Mouse (Mus musculus) liver, embryonic 13.5 days (tissue): Measurements from ENCODE around the gene Nudt1. TPM values are rescaled to one million over a fixed set of nuclear protein-coding genes. Genes with fewer than 3 reads are reported as not detected.

ENCODE experiments used
- ATAC-seq: fragments of 200-750 bp; cut with Nextera tagmentation; 2 replicates; pipeline ENCODE4 v1.8.0; 2017; ENCODE audit warnings: low read depth, mild to moderate bottlenecking, moderate number of reproducible peaks, moderate library complexity
- DNase-seq: peaks from one replicate; pipeline ENCODE4 v3.0.0; 2022
- H3K27ac ChIP-seq: fragments of 300-500 bp; sonication (generic); 2 replicates; pipeline ENCODE4 v1.5.1; 2015; ENCODE audit warnings: moderate library complexity, mild to moderate bottlenecking, inconsistent platforms
- H3K27me3 ChIP-seq: fragments of 300-500 bp; sonication (generic); 2 replicates; pipeline ENCODE4 v1.6.1; 2015; ENCODE audit warnings: mild to moderate bottlenecking, inconsistent platforms
- H3K36me3 ChIP-seq: fragments of 300-500 bp; sonication (generic); 2 replicates; pipeline ENCODE4 v1.6.1; 2015; ENCODE audit warnings: mild to moderate bottlenecking, inconsistent platforms
- H3K4me1 ChIP-seq: fragments of 300-500 bp; sonication (generic); replicated peaks from 2 replicates; pipeline ENCODE4 v1.6.1; 2015; ENCODE audit warnings: inconsistent platforms
- H3K4me2 ChIP-seq: fragments of 300-500 bp; sonication (generic); 2 replicates; pipeline ENCODE4 v1.6.1; 2015; ENCODE audit warnings: inconsistent platforms, mild to moderate bottlenecking, moderate library complexity
- H3K4me3 ChIP-seq: fragments of 300-500 bp; sonication (generic); replicated peaks from 2 replicates; pipeline ENCODE4 v1.5.1; 2015; ENCODE audit warnings: mild to moderate bottlenecking, inconsistent platforms
- H3K9ac ChIP-seq: fragments of 300-500 bp; sonication (generic); 2 replicates; pipeline ENCODE4 v1.6.1; 2015; ENCODE audit warnings: mild to moderate bottlenecking, inconsistent platforms
- H3K9me3 ChIP-seq: fragments of 300-500 bp; sonication (generic); replicated peaks from 2 replicates; pipeline ENCODE4 v1.6.1; 2016; ENCODE audit warnings: inconsistent platforms
- WGBS: fragments of 180-500 bp; shearing (Covaris S2); methylation state at CpG from one replicate; pipeline ENCODE4 v1.1.7; 2015; ENCODE audit not compliant: insufficient replicate concordance; 5-methylcytosine and 5-hydroxymethylcytosine counted together
- polyA plus RNA-seq: library from polyadenylated mRNA; unstranded; fragments of >200 nt; fragmentation: Nextera tagmentation; extraction: Ambion mirVana; gene quantifications from 2 replicates; pipeline ENCODE4 v1.2.1, GENCODE M21; 2015

The Nudt1 gene
- polyA plus RNA-seq, 1 experiment from 2014 or later = 34.8 TPM

DNA sequence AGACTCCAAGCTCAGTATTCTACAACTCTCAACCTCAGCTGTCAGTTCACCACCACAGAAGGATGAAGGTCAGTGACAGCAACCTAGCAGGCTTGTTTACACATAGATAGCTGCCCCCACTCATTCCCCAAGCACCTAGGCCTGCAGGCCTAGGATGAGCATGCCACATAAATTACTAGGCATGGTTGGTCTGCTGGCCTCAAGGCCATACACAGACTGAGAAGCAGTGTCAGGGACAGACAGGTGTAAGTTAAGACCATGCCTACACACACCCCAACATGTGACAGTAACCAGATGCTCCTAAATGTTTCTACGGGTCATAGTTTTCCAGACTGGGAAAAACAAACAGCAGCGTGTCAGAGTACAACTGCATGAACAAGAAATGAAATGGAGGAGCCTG, 48.0 kb downstream of the Nudt1 start:
- Histone ChIP-seq H3K4me2 (no peak overlapping the region), H3K9me3 (no peaks in the 10 kb centered on the region), H3K27ac (peak overlapping the region; percentile 64), H3K9ac (no peak overlapping the region), H3K4me3 (no peak overlapping the region), H3K4me1 (peaks cover 48% of the 10 kb centered on the region), H3K27me3 (no peaks in the 10 kb centered on the region), H3K36me3 (no peaks in the 10 kb centered on the region; the same call in 1 of the 2 replicates)
- DNase-seq (no peak), ATAC-seq (peak; percentile 15; the same call in 1 of the 2 replicates)
- 64% methylated on average over 2 of the region's 2 CpGs for WGBS

- Histone ChIP-seq H3K36me3 (no peaks in the 10 kb centered on the region; the same call in 1 of the 2 replicates), H3K27ac (peak overlapping the region; percentile 5), H3K9ac (no peak overlapping the region), H3K4me3 (no peak overlapping the region), H3K4me1 (peaks cover 51% of the 10 kb centered on the region), H3K27me3 (no peaks in the 10 kb centered on the region), H3K9me3 (no peaks in the 10 kb centered on the region), H3K4me2 (no peak overlapping the region)
- no peak for DNase-seq
- ATAC-seq = peak; percentile 48
- 36% methylated on average over 6 of the region's 6 CpGs for WGBS
These were observed 49.2 kb downstream of the Nudt1 start for GRCm38 (mm10) chr5:140370446-140371254.

DNA sequence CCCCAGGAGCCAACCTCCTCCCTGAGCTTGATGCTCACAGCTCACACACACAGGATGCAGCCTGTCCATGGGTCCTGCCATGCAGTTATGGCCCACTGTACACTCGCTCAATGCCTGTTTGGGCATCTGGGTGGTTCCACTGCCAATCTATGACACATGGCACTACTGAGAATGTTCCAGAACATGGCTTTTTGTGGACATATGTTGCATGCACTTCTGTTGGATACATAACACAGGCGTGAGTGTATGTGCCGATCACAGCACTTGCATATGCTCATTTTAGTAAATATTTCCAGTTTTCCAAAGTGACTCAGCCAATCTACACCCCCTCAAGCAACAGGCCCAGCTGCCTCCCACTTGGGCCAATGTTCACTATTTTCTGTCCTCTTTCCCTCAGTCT, 50.2 kb downstream of the Nudt1 start:
- Histone ChIP-seq H3K9me3 (no peaks in the 10 kb centered on the region), H3K4me2 (no peak overlapping the region), H3K27me3 (no peaks in the 10 kb centered on the region), H3K27ac (no peak overlapping the region), H3K9ac (no peak overlapping the region), H3K4me3 (no peak overlapping the region), H3K36me3 (no peaks in the 10 kb centered on the region), H3K4me1 (peaks cover 51% of the 10 kb centered on the region)
- ATAC-seq (no peak), DNase-seq (no peak)
- WGBS = 78% methylated on average over 3 of the region's 3 CpGs

DNA sequence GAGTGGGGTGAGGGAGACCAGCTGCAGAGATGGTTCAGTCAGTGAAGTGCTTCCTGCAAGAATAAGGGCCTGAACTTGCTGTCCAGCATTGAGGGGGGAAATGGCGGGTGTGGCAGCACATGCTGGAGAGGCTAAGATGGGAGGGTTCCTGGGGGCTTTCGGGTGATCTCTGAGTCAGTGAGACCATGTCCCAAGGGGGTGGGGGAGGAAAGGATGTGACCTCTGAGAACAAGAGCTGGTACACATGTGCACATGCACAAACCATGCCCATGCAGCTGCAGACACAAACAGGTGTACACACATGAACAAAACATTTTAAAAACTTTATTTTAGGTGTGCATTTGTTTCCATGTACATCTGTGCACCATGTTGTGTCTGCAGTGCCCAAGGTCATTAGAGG, 52.3 kb downstream of the Nudt1 start:
- no peak for ATAC-seq
- Histone ChIP-seq H3K27me3 (no peaks in the 10 kb centered on the region), H3K9me3 (no peaks in the 10 kb centered on the region), H3K4me2 (no peak overlapping the region), H3K36me3 (no peaks in the 10 kb centered on the region), H3K9ac (no peak overlapping the region), H3K27ac (no peak overlapping the region), H3K4me1 (peaks cover 44% of the 10 kb centered on the region), H3K4me3 (no peak overlapping the region)
- DNase-seq = no peak
- WGBS = 49% methylated on average over 2 of the region's 2 CpGs

DNA sequence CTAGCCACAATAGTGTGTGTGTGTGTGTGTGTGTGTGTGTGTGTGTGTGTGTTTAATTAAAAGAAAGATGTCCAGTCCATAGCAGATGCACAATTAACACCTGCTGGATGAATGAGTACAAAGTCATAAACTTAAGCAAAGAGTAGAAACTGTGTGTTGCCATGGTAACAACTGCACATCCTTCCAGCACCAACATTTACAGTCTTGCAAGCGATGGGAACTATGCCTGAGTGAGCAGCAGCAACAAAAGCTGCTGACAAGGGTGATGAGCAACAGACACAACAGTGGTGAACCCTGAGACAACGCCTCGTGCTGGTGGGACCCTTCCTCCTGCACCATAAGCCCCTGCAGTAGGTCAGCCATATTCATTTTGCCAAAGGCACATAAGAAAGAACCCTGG, 52.8 kb downstream of the Nudt1 start:
- H3K4me1 ChIP-seq = peaks cover 42% of the 10 kb centered on the region
- no peak overlapping the region for H3K27ac ChIP-seq
- no peak overlapping the region for H3K9ac ChIP-seq
- DNase-seq (no peak), ATAC-seq (no peak)
- H3K36me3 ChIP-seq = no peaks in the 10 kb centered on the region
- WGBS = 62% methylated on average over 3 of the region's 3 CpGs
- H3K4me2 ChIP-seq = no peak overlapping the region
- no peaks in the 10 kb centered on the region for H3K27me3 ChIP-seq
- H3K4me3 ChIP-seq = no peak overlapping the region
- H3K9me3 ChIP-seq = no peaks in the 10 kb centered on the region

DNA sequence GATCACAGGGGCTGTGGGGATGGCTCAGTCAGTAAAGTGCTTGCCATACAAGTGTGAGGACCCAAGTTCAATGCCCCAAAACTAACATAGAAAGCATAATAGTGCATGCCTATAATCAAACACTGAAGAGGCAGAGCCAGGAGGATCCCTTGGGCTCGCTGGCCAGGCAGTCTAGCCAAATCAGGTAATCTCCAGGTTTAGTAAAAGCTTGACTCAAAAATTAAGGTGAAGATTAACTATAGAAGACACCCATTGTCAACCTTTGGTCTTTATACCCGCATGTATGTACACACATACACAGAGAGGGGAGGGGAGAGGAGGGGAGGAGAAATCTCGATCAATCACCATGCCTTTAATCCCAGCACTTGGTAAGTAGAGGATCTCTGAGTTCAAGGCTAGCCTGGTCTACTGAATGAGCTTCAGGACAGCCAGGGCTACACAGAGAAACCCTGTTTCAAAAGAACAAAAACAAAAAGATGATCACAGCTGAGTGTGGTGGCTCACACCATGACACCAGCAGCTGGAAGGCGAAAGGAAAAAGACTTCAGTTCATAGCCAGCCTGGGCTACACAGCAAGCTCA, 53.9 kb downstream of the Nudt1 start:
- Histone ChIP-seq H3K9ac (no peak overlapping the region), H3K4me1 (peaks cover 35% of the 10 kb centered on the region), H3K36me3 (no peaks in the 10 kb centered on the region), H3K27ac (no peak overlapping the region), H3K4me2 (no peak overlapping the region), H3K9me3 (no peaks in the 10 kb centered on the region), H3K27me3 (no peaks in the 10 kb centered on the region), H3K4me3 (no peak overlapping the region)
- no peak for DNase-seq
- no peak for ATAC-seq
- WGBS = 69% methylated on average over 4 of the region's 4 CpGs

GRCm38 (mm10) chr5:140378121-140378853, 56.8 kb downstream of the Nudt1 start:
- Histone ChIP-seq H3K9me3 (no peaks in the 10 kb centered on the region), H3K36me3 (no peaks in the 10 kb centered on the region), H3K4me2 (no peak overlapping the region), H3K27me3 (no peaks in the 10 kb centered on the region), H3K4me3 (no peak overlapping the region), H3K27ac (no peak overlapping the region), H3K4me1 (peaks cover 33% of the 10 kb centered on the region), H3K9ac (no peak overlapping the region)
- ATAC-seq = no peak
- WGBS = 63% methylated on average over 6 of the region's 6 CpGs
- no peak for DNase-seq

GRCm38 (mm10) chr5:140379299-140379698, 57.8 kb downstream of the Nudt1 start:
- ATAC-seq = no peak
- H3K27ac ChIP-seq = no peak overlapping the region
- 29% methylated on average over 6 of the region's 6 CpGs for WGBS
- H3K4me3 ChIP-seq = no peak overlapping the region
- H3K9ac ChIP-seq = no peak overlapping the region
- DNase-seq = no peak
- no peaks in the 10 kb centered on the region for H3K9me3 ChIP-seq
- no peaks in the 10 kb centered on the region for H3K36me3 ChIP-seq
- H3K4me2 ChIP-seq = no peak overlapping the region
- H3K4me1 ChIP-seq = peaks cover 38% of the 10 kb centered on the region
- H3K27me3 ChIP-seq = no peaks in the 10 kb centered on the region

GRCm38 (mm10) chr5:140381156-140381555, 59.7 kb downstream of the Nudt1 start:
- no peaks in the 10 kb centered on the region for H3K36me3 ChIP-seq
- H3K27ac ChIP-seq = no peak overlapping the region
- no peak for ATAC-seq
- H3K4me3 ChIP-seq = no peak overlapping the region
- no peak overlapping the region for H3K9ac ChIP-seq
- no peaks in the 10 kb centered on the region for H3K27me3 ChIP-seq
- DNase-seq = no peak
- WGBS = 79% methylated on average over 7 of the region's 7 CpGs
- no peaks in the 10 kb centered on the region for H3K9me3 ChIP-seq
- peaks cover 39% of the 10 kb centered on the region for H3K4me1 ChIP-seq
- H3K4me2 ChIP-seq = no peak overlapping the region

DNA sequence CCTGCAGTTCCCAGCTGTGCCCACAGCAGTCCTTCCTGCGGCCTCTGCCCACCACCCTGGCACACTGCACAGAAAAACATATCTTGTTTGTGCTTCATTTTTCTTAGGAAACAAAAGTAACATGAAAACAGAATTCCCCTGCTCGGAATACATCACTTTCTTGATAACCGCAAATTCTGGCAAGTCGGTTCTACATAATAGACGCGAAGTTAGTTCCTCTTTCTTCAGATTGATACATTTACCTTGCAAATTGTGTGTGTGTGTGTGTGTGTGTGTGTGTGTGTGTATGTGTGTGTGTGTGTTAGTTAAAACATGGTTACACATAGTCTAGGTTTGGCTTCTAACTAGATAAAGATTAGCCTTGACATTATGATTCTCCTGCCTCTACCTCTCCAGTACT, 61.2 kb downstream of the Nudt1 start:
- H3K4me1 ChIP-seq = peaks cover 51% of the 10 kb centered on the region
- no peaks in the 10 kb centered on the region for H3K9me3 ChIP-seq
- no peak overlapping the region for H3K27ac ChIP-seq
- no peaks in the 10 kb centered on the region for H3K27me3 ChIP-seq
- H3K4me3 ChIP-seq = no peak overlapping the region
- no peak for DNase-seq
- H3K9ac ChIP-seq = no peak overlapping the region
- no peak for ATAC-seq
- 69% methylated on average over 6 of the region's 6 CpGs for WGBS
- H3K36me3 ChIP-seq = no peaks in the 10 kb centered on the region
- H3K4me2 ChIP-seq = no peak overlapping the region

GRCm38 (mm10) chr5:140383559-140383958, 62.1 kb downstream of the Nudt1 start:
- Histone ChIP-seq H3K4me1 (peaks cover 59% of the 10 kb centered on the region), H3K4me2 (no peak overlapping the region), H3K4me3 (no peak overlapping the region), H3K9ac (no peak overlapping the region), H3K27ac (peak overlapping the region; percentile 23; the same call in 1 of the 2 replicates), H3K36me3 (no peaks in the 10 kb centered on the region), H3K27me3 (no peaks in the 10 kb centered on the region), H3K9me3 (no peaks in the 10 kb centered on the region)
- WGBS = 42% methylated on average over 7 of the region's 7 CpGs
- DNase-seq (no peak), ATAC-seq (no peak; the same call in 1 of the 2 replicates)
